Mouse (Mus musculus): Measurements from ENCODE around the gene Gm44973.

GRCm38 (mm10) chr7:5037026-5037425 lies 21.7 kb downstream of the Gm44973 start:
- TF ChIP-seq CTCF (IDR thresholded peaks at IDR 0.05; ENCODE audit: low read depth, low read length) (no peak), GATA2 (IDR thresholded peaks at IDR 0.05; ENCODE audit: borderline replicate concordance, low read depth, low read length) (no peak), TAL1 (conservative IDR thresholded peaks at IDR 0.05; ENCODE audit: low read depth, low read length) (no peak), GATA1 (IDR thresholded peaks at IDR 0.05; ENCODE audit: borderline replicate concordance, low read length) (no peak), POLR2AphosphoS5 (IDR thresholded peaks at IDR 0.05; ENCODE audit: insufficient replicate concordance, low read depth, low read length) (no peak)

Measured in G1E (cell line).